Mouse (Mus musculus): ENCODE results near the gene Slc4a4. TPM values are rescaled to one million over a fixed set of nuclear protein-coding genes. Genes with fewer than 3 reads are reported as not detected.

Gene Slc4a4
- total RNA-seq, 2 experiments from 2014 or later: 139 to 170 TPM

- DNase-seq (ENCODE audit: extremely low spot score in 1 of 2, low spot score in 1 of 2): no peak
Measured at GRCm38 (mm10) chr5:89128210-89128609, 241.6 kb downstream of the Slc4a4 start.

GRCm38 (mm10) chr5:89135776-89136175 is 249.2 kb downstream of the Slc4a4 start:
- DNase-seq (ENCODE audit: extremely low spot score in 1 of 2, low spot score in 1 of 2): peak in 1 of 2 experiments; percentile 42

- no peak for DNase-seq (ENCODE audit: extremely low spot score in 1 of 2, low spot score in 1 of 2)
Measured at GRCm38 (mm10) chr5:89140070-89140469, 253.5 kb downstream of the Slc4a4 start.

- DNase-seq (ENCODE audit: extremely low spot score in 1 of 2, low spot score in 1 of 2): no peak
Measured at GRCm38 (mm10) chr5:89141761-89142160, 255.1 kb downstream of the Slc4a4 start.

- no peak for DNase-seq (ENCODE audit: extremely low spot score in 1 of 2, low spot score in 1 of 2)
Measured at GRCm38 (mm10) chr5:89146276-89146675, 259.7 kb downstream of the Slc4a4 start.

GRCm38 (mm10) chr5:89147282-89147790 is 260.7 kb downstream of the Slc4a4 start:
- no peak for DNase-seq (ENCODE audit: extremely low spot score in 1 of 2, low spot score in 1 of 2)

- no peak for DNase-seq (ENCODE audit: extremely low spot score in 1 of 2, low spot score in 1 of 2)
Measured at GRCm38 (mm10) chr5:89149436-89150040, 262.9 kb downstream of the Slc4a4 start.

GRCm38 (mm10) chr5:89151076-89151475 is 264.5 kb downstream of the Slc4a4 start:
- no peak for DNase-seq (ENCODE audit: extremely low spot score in 1 of 2, low spot score in 1 of 2)

- no peak for DNase-seq (ENCODE audit: extremely low spot score in 1 of 2, low spot score in 1 of 2)
Measured at GRCm38 (mm10) chr5:89171025-89171718, 284.6 kb downstream of the Slc4a4 start.

GRCm38 (mm10) chr5:89190063-89190462 is 303.4 kb downstream of the Slc4a4 start:
- DNase-seq (ENCODE audit: extremely low spot score in 1 of 2, low spot score in 1 of 2): no peak

GRCm38 (mm10) chr5:89194654-89195053 is 308.0 kb downstream of the Slc4a4 start:
- DNase-seq (ENCODE audit: extremely low spot score in 1 of 2, low spot score in 1 of 2): no peak

- DNase-seq (ENCODE audit: extremely low spot score in 1 of 2, low spot score in 1 of 2): no peak
Measured at GRCm38 (mm10) chr5:89198501-89198900, 311.9 kb downstream of the Slc4a4 start.

- DNase-seq (ENCODE audit: extremely low spot score in 1 of 2, low spot score in 1 of 2): no peak
Measured at GRCm38 (mm10) chr5:89209973-89210703, 323.5 kb downstream of the Slc4a4 start.

- DNase-seq (ENCODE audit: extremely low spot score in 1 of 2, low spot score in 1 of 2): no peak
Measured at GRCm38 (mm10) chr5:89211057-89211456, 324.4 kb downstream of the Slc4a4 start.

GRCm38 (mm10) chr5:89218222-89218621 is 331.6 kb downstream of the Slc4a4 start:
- DNase-seq (ENCODE audit: extremely low spot score in 1 of 2, low spot score in 1 of 2): no peak

- DNase-seq (ENCODE audit: extremely low spot score in 1 of 2, low spot score in 1 of 2): no peak
Measured at GRCm38 (mm10) chr5:89218709-89219108, 332.1 kb downstream of the Slc4a4 start.

GRCm38 (mm10) chr5:89221658-89222057 is 335.0 kb downstream of the Slc4a4 start:
- DNase-seq (ENCODE audit: extremely low spot score in 1 of 2, low spot score in 1 of 2): no peak

- DNase-seq (ENCODE audit: extremely low spot score in 1 of 2, low spot score in 1 of 2): no peak
Measured at GRCm38 (mm10) chr5:89223061-89223740, 336.6 kb downstream of the Slc4a4 start.

GRCm38 (mm10) chr5:89223744-89224368 is 337.2 kb downstream of the Slc4a4 start:
- DNase-seq (ENCODE audit: extremely low spot score in 1 of 2, low spot score in 1 of 2): peak in 1 of 2 experiments; percentile 21

- DNase-seq (ENCODE audit: extremely low spot score in 1 of 2, low spot score in 1 of 2): no peak
Measured at GRCm38 (mm10) chr5:89227948-89228347, 341.3 kb downstream of the Slc4a4 start.
